Mouse (Mus musculus) A20 (cell line): Measurements from ENCODE around the gene Tlx3.

ENCODE experiments used
- DNase-seq: peaks from one replicate; pipeline ENCODE4 v3.0.0-alpha.2; 2011; ENCODE audit warnings: low read depth, low spot score

The Tlx3 gene

GRCm38 (mm10) chr11:33197133-33197514, 6.3 kb downstream of the Tlx3 start:
- no peak for DNase-seq

GRCm38 (mm10) chr11:33196447-33197132, 6.8 kb downstream of the Tlx3 start:
- DNase-seq: no peak

GRCm38 (mm10) chr11:33195531-33196446, 7.6 kb downstream of the Tlx3 start:
- DNase-seq: no peak

- no peak for DNase-seq
Measured at GRCm38 (mm10) chr11:33195061-33195460, 8.3 kb downstream of the Tlx3 start.

GRCm38 (mm10) chr11:33193695-33194094, 9.7 kb downstream of the Tlx3 start:
- DNase-seq: no peak

- DNase-seq: peak; percentile 25
Measured at GRCm38 (mm10) chr11:33181804-33182203, 21.6 kb downstream of the Tlx3 start.

- no peak for DNase-seq
Measured at GRCm38 (mm10) chr11:33180701-33181116, 22.7 kb downstream of the Tlx3 start.

GRCm38 (mm10) chr11:33179802-33180201, 23.6 kb downstream of the Tlx3 start:
- no peak for DNase-seq

GRCm38 (mm10) chr11:33176525-33177245, 26.7 kb downstream of the Tlx3 start:
- DNase-seq: peak; percentile 61

GRCm38 (mm10) chr11:33175768-33176167, 27.6 kb downstream of the Tlx3 start:
- no peak for DNase-seq

GRCm38 (mm10) chr11:33170489-33170888, 32.9 kb downstream of the Tlx3 start:
- peak; percentile 64 for DNase-seq

GRCm38 (mm10) chr11:33162998-33163506, 40.3 kb downstream of the Tlx3 start, which contains the start of gene Npm1:
TSS of gene Npm1 (minus strand) at chr11:33163206.
- DNase-seq: peak; percentile 100

GRCm38 (mm10) chr11:33162211-33162997, 41.0 kb downstream of the Tlx3 start:
- peak; percentile 82 for DNase-seq

- DNase-seq: no peak
Measured at GRCm38 (mm10) chr11:33159741-33160140, 43.6 kb downstream of the Tlx3 start.

- no peak for DNase-seq
Measured at GRCm38 (mm10) chr11:33157453-33158196, 45.8 kb downstream of the Tlx3 start.

- no peak for DNase-seq
Measured at GRCm38 (mm10) chr11:33156436-33157015, 46.9 kb downstream of the Tlx3 start.

GRCm38 (mm10) chr11:33154459-33154858, 48.9 kb downstream of the Tlx3 start:
- no peak for DNase-seq

GRCm38 (mm10) chr11:33152997-33153396, 50.4 kb downstream of the Tlx3 start:
- DNase-seq: no peak

- no peak for DNase-seq
Measured at GRCm38 (mm10) chr11:33151780-33152145, 51.6 kb downstream of the Tlx3 start.
